Mouse (Mus musculus) urinary bladder, postnatal 25 days (tissue): Measurements from ENCODE around the gene Zfp967.
"Not testable (repeated sequence)": the region's sequence is repeated elsewhere in the genome, so short reads cannot be mapped to it uniquely, and the experiment has no call there.

ENCODE experiments used
- DNase-seq: peaks from one replicate; pipeline ENCODE4 v3.0.0; 2022; ENCODE audit warnings: low spot score

The Zfp967 gene

GRCm38 (mm10) chr2:176520756-176521155 lies at the start of gene Zfp967:
Gene Zfp967 (plus strand): TSS chr2:176521056.
- not testable (repeated sequence) for DNase-seq

GRCm38 (mm10) chr2:176486683-176487082 lies 34.2 kb upstream of the Zfp967 start, which contains the start of gene Gm14434:
Gene Gm14434 (minus strand): TSS chr2:176486783.
- not testable (repeated sequence) for DNase-seq
